Mouse (Mus musculus): ENCODE results near the gene Tada3.

DNA sequence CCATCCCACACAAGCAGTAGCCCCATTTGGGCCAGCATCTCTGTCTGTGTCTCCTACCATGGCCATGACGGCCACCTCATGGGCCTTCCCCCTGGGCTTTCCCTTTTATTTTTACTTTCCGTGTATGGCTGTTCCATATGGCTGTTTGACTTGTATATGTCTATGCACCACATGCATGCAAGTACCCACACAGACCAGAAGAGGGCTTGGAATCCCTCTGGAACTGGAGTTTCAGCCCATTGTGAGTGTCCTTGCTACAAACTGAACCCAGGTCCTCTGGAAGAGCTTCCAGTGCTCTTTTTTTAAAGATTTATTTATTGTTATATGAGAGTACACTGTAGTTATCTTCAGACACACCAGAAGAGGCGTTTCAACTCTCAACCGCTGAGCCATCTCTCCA is 16.2 kb downstream of the Tada3 start:
- no peak for TF ChIP-seq CTCF (IDR thresholded peaks at IDR 0.05; ENCODE audit: low read depth, low read length)
- no peak for TF ChIP-seq GATA1 (IDR thresholded peaks at IDR 0.05; ENCODE audit: borderline replicate concordance, low read length)
